Mouse (Mus musculus): ENCODE results near the gene Cyb5d1. TPM values are rescaled to one million over a fixed set of nuclear protein-coding genes. Genes with fewer than 3 reads are reported as not detected.
A peak's percentile ranks its signal among the peaks of the same experiment; 100 is the strongest.

Cyb5d1 gene
- polyA plus RNA-seq, 2 experiments, result 7.3 to 8.3 TPM

DNA sequence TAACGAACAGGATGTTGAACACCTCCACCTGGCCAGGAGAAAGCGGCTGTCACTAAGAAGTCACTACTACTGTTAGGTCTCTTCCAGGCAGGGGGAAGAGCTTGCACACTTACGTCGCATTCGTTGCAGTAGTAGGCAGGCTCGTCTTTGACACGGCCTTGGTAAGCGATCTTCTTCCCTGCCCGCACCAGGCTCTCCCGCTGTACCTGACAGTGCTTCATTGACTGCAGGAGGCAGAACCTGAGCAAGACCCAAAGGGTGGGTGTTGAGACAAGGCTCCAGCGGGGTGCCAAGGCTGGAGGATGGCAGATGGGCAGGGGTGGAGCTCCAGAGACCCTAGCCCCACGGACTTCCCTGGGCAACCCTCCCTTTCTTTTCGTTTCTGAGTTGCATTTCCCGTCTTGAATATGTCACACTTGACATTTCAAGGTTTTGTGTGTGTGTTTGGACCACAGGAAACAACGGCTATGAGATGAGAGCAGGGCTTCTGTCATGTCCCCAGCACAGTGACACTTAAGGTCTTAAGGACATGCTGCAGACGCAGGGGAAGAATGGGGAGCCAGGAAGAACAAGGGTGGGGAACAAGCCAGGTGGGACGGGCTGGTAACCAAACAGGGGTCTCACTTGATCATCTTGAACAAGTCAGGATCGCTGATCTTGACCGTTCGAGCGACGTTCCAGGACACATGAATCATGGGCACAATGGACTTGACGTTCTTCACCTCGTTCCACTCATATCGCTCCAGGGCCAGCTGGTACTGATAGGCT, 4.8 kb upstream of the Cyb5d1 start:
- H3K4me3 ChIP-seq (ENCODE audit: insufficient read depth in 1 of 2, low read depth in 2 of 2, low read length in 2 of 2), result no peak overlapping the region
- H3K9ac ChIP-seq (replicated peaks), result no peak overlapping the region
- DNase-seq (ENCODE audit: low read depth in 3 of 3, low spot score in 3 of 3), result no peak
- 83% methylated on average over 25 of the region's 25 CpGs for WGBS (ENCODE audit: insufficient replicate concordance)
- H3K9me3 ChIP-seq (ENCODE audit: control insufficient read depth, low read length), result no peaks in the 10 kb centered on the region
- peaks cover 6% of the 10 kb centered on the region for H3K36me3 ChIP-seq (replicated peaks; ENCODE audit: control insufficient read depth, insufficient read depth, low read depth)
- no peak overlapping the region for H3K27ac ChIP-seq
- TF ChIP-seq CTCF (IDR thresholded peaks at IDR 0.05; ENCODE audit: low read depth) (no peak), EP300 (IDR thresholded peaks at IDR 0.05; ENCODE audit: low read depth) (no peak)
- ATAC-seq (ENCODE audit: insufficient read depth), result no peak
- H3K27me3 ChIP-seq (ENCODE audit: control insufficient read depth, insufficient read depth, low read length), result no peaks in the 10 kb centered on the region
- H3K4me2 ChIP-seq (ENCODE audit: low read depth), result no peak overlapping the region
- peaks cover 6 to 12% of the 10 kb centered on the region in 2 experiments for H3K4me1 ChIP-seq (replicated peaks; ENCODE audit: control insufficient read depth in 2 of 2, insufficient read depth in 2 of 2, low read length in 1 of 2)

DNA sequence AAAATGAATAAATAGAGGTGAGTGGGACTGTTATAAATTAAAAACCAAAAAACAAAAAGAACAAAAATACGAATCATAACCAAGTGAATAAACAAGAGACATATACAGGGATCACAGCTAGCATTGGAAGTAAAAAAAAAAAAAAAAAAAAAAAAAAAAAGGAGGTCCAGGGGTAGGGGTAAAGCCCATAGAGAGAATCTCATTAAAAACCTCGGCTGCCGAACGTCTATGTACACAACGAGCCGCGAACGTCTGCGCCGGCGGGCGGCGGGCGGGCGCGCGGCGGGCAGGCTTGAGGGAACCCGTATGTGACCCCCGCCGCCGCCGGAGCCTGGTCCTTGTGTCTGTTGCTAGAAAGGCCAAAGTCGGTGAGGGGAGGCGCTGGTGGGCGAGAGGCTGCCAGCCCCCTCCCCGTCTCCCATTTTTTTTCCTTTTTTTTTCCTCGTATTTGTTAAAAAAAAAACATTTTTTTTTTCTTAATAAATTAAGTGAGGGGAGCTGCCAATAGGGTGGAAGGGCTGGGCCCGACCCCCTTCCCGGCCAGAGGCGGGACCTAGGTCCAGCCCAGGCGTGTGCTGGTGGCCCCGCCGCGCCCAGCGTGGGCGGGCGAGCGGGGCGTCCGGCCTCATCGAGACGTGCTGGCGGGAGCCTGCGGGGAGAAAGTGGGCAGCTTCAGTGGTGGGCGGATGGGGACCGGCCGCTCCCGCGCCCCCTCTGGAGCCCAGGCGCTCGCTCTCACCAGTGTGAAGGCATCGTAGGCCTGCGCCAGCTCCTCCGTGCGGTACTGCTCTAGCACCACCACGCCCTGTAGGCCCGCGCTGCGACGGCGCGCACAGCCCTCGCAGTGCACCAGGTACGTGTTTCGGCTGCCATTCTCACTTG, 4.0 kb upstream of the Cyb5d1 start:
- Histone ChIP-seq H3K9me3 (ENCODE audit: control insufficient read depth, low read length) (no peaks in the 10 kb centered on the region), H3K4me1 (replicated peaks; ENCODE audit: control insufficient read depth in 2 of 2, insufficient read depth in 2 of 2, low read length in 1 of 2) (peaks cover 6 to 12% of the 10 kb centered on the region in 2 experiments), H3K27me3 (ENCODE audit: control insufficient read depth, insufficient read depth, low read length) (no peaks in the 10 kb centered on the region), H3K4me3 (ENCODE audit: insufficient read depth in 1 of 2, low read depth in 2 of 2, low read length in 2 of 2) (no peak overlapping the region), H3K9ac (replicated peaks) (no peak overlapping the region), H3K4me2 (ENCODE audit: low read depth) (no peak overlapping the region), H3K27ac (no peak overlapping the region), H3K36me3 (replicated peaks; ENCODE audit: control insufficient read depth, insufficient read depth, low read depth) (peaks cover 5% of the 10 kb centered on the region)
- TF ChIP-seq CTCF (IDR thresholded peaks at IDR 0.05; ENCODE audit: low read depth), result no peak
- no peak for TF ChIP-seq EP300 (IDR thresholded peaks at IDR 0.05; ENCODE audit: low read depth)
- 76% methylated on average over 66 of the region's 66 CpGs for WGBS (ENCODE audit: insufficient replicate concordance)
- ATAC-seq (ENCODE audit: insufficient read depth), result no peak
- DNase-seq (ENCODE audit: low read depth in 3 of 3, low spot score in 3 of 3), result no peak

DNA sequence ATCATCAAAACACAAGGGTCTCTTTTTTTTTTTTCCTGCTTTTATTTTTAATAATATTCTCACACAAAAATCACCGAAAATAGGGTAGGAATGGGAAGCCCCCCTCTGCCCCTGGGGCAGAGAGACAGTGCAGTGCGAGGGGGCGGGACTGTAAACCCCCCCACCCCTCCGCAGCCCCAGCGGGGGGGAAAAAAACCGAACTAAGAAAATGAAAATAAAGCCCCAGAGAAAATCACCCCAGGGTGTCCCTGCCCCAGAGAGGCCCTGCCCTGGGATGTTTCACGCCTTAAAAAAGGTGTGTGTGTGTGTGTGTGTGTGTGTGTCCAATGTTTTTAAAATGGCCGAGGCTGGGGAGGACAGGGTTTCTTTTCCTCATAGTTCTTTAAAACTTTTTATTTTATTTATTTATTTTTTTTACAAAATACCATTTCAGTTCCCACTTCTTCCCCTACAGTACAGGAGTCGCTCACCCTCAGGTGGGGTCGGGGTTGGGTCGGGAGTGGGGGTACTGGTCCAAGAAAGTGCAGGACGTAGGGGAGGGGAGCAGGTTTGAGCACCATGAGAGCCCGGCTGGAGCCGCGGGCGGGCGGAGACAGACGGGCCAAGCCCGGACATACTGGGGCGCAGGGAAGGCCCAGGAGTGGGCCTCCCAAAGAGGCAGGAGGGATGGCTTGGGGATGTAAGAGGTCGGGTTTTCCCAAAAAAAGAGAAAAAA, 3.2 kb upstream of the Cyb5d1 start:
- Histone ChIP-seq H3K36me3 (replicated peaks; ENCODE audit: control insufficient read depth, insufficient read depth, low read depth) (peaks cover 5% of the 10 kb centered on the region), H3K27me3 (ENCODE audit: control insufficient read depth, insufficient read depth, low read length) (no peaks in the 10 kb centered on the region), H3K27ac (no peak overlapping the region), H3K9ac (replicated peaks) (no peak overlapping the region), H3K4me2 (ENCODE audit: low read depth) (peak overlapping the region; percentile 94; the same call in 1 of the 2 replicates), H3K4me1 (replicated peaks; ENCODE audit: control insufficient read depth in 2 of 2, insufficient read depth in 2 of 2, low read length in 1 of 2) (peaks cover 6 to 15% of the 10 kb centered on the region in 2 experiments), H3K9me3 (ENCODE audit: control insufficient read depth, low read length) (no peaks in the 10 kb centered on the region), H3K4me3 (ENCODE audit: insufficient read depth in 1 of 2, low read depth in 2 of 2, low read length in 2 of 2) (no peak overlapping the region)
- ATAC-seq (ENCODE audit: insufficient read depth) (no peak), DNase-seq (ENCODE audit: low read depth in 3 of 3, low spot score in 3 of 3) (no peak)
- TF ChIP-seq EP300 (IDR thresholded peaks at IDR 0.05; ENCODE audit: low read depth) (no peak), CTCF (IDR thresholded peaks at IDR 0.05; ENCODE audit: low read depth) (no peak)
- 51% methylated on average over 21 of the region's 21 CpGs for WGBS (ENCODE audit: insufficient replicate concordance)

DNA sequence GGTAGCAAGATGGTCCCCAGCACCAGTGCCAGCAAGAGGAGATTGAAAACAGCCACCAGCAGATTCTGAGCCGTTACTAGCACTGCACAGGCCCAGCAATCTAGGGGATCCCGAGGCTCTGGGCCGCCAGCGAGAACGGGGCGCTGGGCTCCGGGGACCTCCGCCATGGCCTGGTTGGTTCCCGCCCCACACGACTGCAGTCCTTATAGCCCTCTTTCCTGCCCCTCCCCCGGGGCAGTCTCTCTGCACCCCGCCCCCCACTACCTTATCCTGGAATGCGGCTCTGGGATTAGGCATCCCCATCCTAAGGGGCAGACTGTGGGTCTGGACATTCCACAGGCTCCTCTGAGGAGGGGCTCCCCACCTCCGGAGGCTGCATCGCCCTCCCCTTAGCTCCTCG, 2.6 kb upstream of the Cyb5d1 start, which contains the start of gene Tmem88:
Gene Tmem88, minus strand, starts transcription at position 176 of the 400 bp plus-strand sequence.
- TF ChIP-seq EP300 (IDR thresholded peaks at IDR 0.05; ENCODE audit: low read depth) (no peak), CTCF (IDR thresholded peaks at IDR 0.05; ENCODE audit: low read depth) (no peak)
- WGBS (ENCODE audit: insufficient replicate concordance), result 27% methylated on average over 16 of the region's 16 CpGs
- peaks cover 6 to 15% of the 10 kb centered on the region in 2 experiments for H3K4me1 ChIP-seq (replicated peaks; ENCODE audit: control insufficient read depth in 2 of 2, insufficient read depth in 2 of 2, low read length in 1 of 2)
- 0 out of 2 replicates have a peak within 1 kb of the TSS, but pooled peaks have one; percentile 28 for H3K9ac ChIP-seq (replicated peaks)
- H3K36me3 ChIP-seq (replicated peaks; ENCODE audit: control insufficient read depth, insufficient read depth, low read depth), result peaks cover 3% of the 10 kb centered on the region; the same call in 1 of the 2 replicates
- no peaks in the 10 kb centered on the region for H3K9me3 ChIP-seq (ENCODE audit: control insufficient read depth, low read length)
- no peak for DNase-seq (ENCODE audit: low read depth in 3 of 3, low spot score in 3 of 3)
- H3K27ac ChIP-seq, result no peak within 1 kb of the TSS
- H3K4me3 ChIP-seq (ENCODE audit: insufficient read depth in 1 of 2, low read depth in 2 of 2, low read length in 2 of 2), result peak within 1 kb of the TSS; percentile 1 to 39
- peak within 1 kb of the TSS; percentile 94 for H3K4me2 ChIP-seq (ENCODE audit: low read depth)
- H3K27me3 ChIP-seq (ENCODE audit: control insufficient read depth, insufficient read depth, low read length), result no peaks in the 10 kb centered on the region
- ATAC-seq (ENCODE audit: insufficient read depth), result no peak

Data from liver, embryonic 14.5 days (tissue).